Mouse (Mus musculus): Measurements from ENCODE around the gene Npr3. TPM values are rescaled to one million over a fixed set of nuclear protein-coding genes. Genes with fewer than 3 reads are reported as not detected.

Npr3 gene
- polyA plus RNA-seq, 1 experiment, result 1.2 TPM

DNA sequence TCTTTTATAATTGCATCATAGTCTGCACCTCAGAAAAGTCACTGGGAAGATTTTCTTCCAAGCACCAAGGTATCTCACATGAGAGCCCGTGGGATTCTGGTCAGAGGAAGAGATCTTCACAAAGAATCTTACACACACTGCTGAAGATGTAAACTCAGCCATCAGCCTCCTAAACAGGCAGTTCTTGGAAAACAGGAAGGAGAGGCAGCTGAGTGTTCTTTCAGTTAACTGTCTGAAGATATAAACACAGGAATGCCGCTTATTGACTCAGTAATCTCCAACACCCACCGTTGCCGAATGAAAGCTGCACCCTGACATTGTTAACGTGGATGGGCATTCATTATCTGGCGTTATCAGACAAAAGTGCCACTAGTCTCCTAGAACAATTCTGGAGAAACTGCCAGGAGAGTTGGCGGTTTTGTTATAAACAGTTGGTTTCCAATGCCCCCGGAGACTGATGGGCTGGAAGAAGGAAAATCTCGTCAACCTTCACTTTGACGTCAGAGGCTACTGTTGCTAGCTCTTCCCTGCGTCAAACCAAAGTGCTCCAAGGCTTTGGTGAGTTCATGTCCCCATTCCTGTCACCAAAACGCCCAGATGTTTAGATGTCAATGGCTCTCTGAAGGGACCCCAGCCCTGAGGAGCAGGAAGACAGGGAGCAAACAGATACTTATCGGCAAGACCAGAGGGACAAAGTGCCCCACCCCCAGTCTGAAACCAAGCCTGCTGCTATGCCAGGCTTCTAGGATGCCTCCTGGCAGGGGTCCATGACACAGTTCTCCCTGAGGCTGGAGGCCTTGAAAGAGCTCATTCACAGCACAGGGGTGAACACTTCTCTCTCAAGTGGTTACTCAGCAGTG, 105.0 kb downstream of the Npr3 start:
- Histone ChIP-seq H3K79me2 (ENCODE audit: control insufficient read depth, insufficient read depth) (no peaks in the 10 kb centered on the region), H3K4me3 (no peak overlapping the region), H3K27me3 (ENCODE audit: control insufficient read depth, insufficient read depth, insufficient read length) (no peaks in the 10 kb centered on the region), H3K36me3 (ENCODE audit: control insufficient read depth, insufficient read depth) (no peaks in the 10 kb centered on the region), H3ac (ENCODE audit: control insufficient read depth, insufficient read length) (no peak overlapping the region), H3K4me2 (ENCODE audit: low read depth) (no peak overlapping the region)
- TF ChIP-seq SRF (IDR thresholded peaks at IDR 0.05; ENCODE audit: control insufficient read depth, insufficient read length, low read depth), result no peak
- no peak for TF ChIP-seq POLR2A (IDR thresholded peaks at IDR 0.05; ENCODE audit: insufficient read length, low read depth)
- no peak for TF ChIP-seq CEBPB (IDR thresholded peaks at IDR 0.05; ENCODE audit: insufficient read depth, poor library complexity, severe bottlenecking)
- no peak for TF ChIP-seq REST (IDR thresholded peaks at IDR 0.05; ENCODE audit: insufficient read depth, insufficient read length)
- TF ChIP-seq POLR2AphosphoS2 (IDR thresholded peaks at IDR 0.05; ENCODE audit: insufficient read length, low read depth), result no peak
- TF ChIP-seq TCF3 (IDR thresholded peaks at IDR 0.05; ENCODE audit: insufficient read length, low read depth), result no peak
- no peak for TF ChIP-seq USF1 (IDR thresholded peaks at IDR 0.05; ENCODE audit: low read depth)
- no peak for TF ChIP-seq MAX (IDR thresholded peaks at IDR 0.05; ENCODE audit: low read depth)
- no peak for TF ChIP-seq TCF12 (IDR thresholded peaks at IDR 0.05; ENCODE audit: insufficient read depth, poor library complexity, severe bottlenecking)
- TF ChIP-seq MYOD1 (IDR thresholded peaks at IDR 0.05; ENCODE audit: control insufficient read depth in 1 of 3, insufficient read length in 2 of 3, low read depth in 2 of 3), result no peak
- no peak for TF ChIP-seq E2F4 (IDR thresholded peaks at IDR 0.05; ENCODE audit: insufficient read depth)
- no peak for TF ChIP-seq MYOG (IDR thresholded peaks at IDR 0.05; ENCODE audit: control insufficient read depth in 1 of 3, insufficient read depth in 1 of 3, insufficient read length in 2 of 3, low read depth in 2 of 3)

DNA sequence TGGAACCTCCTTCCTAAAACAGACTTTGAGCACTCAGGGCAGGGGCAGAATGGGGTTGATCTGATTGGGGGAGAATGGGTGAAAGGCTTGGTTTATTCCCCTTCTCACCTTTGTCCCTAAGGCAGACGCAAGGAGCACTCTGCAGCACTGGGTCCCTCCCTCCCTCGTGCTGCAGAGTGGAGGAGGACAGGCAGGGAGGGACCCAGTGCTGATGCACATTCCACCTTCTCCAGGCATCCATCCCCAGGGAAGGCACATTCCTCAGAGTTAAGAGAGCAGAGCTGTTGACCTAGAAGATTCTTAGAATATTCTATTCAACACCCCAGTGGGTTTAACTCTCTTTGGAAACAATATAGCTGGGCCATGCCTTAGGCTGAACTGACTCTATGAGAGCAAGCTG, 112.5 kb downstream of the Npr3 start:
- H3ac ChIP-seq (ENCODE audit: control insufficient read depth, insufficient read length), result no peak overlapping the region
- no peaks in the 10 kb centered on the region for H3K79me2 ChIP-seq (ENCODE audit: control insufficient read depth, insufficient read depth)
- no peak overlapping the region for H3K4me3 ChIP-seq
- TF ChIP-seq MYOG (IDR thresholded peaks at IDR 0.05; ENCODE audit: control insufficient read depth in 1 of 3, insufficient read depth in 1 of 3, insufficient read length in 2 of 3, low read depth in 2 of 3) (no peak), REST (IDR thresholded peaks at IDR 0.05; ENCODE audit: insufficient read depth, insufficient read length) (no peak), SRF (IDR thresholded peaks at IDR 0.05; ENCODE audit: control insufficient read depth, insufficient read length, low read depth) (no peak)
- no peaks in the 10 kb centered on the region for H3K36me3 ChIP-seq (ENCODE audit: control insufficient read depth, insufficient read depth)
- no peak overlapping the region for H3K4me2 ChIP-seq (ENCODE audit: low read depth)
- H3K27me3 ChIP-seq (ENCODE audit: control insufficient read depth, insufficient read depth, insufficient read length), result no peaks in the 10 kb centered on the region

Other genes starting within 250 kb of the Npr3 start
- 156 TPM for gene Sub1, start 89.7 kb upstream of the Npr3 start, polyA plus RNA-seq (2012; fragmentation: generic; extraction: Trizol)
- 35.9 TPM for gene Zfr, start 210.5 kb upstream of the Npr3 start, polyA plus RNA-seq (2012; fragmentation: generic; extraction: Trizol)